Mouse (Mus musculus): ENCODE measurements around the gene Taar7a. TPM values are rescaled to one million over a fixed set of nuclear protein-coding genes. Genes with fewer than 3 reads are reported as not detected.

Taar7a gene
- total RNA-seq (2021) (not detected), polyA plus RNA-seq (2012; rRNA removed) (not detected in 2 replicates)
- long read RNA-seq: 0 reads

- WGBS: 81% methylated on average over 3 of the region's 3 CpGs
- Histone ChIP-seq H3K9ac (ENCODE audit: low read depth, low read length) (no peak within 1 kb of the TSS), H3K4me1 (ENCODE audit: control insufficient read depth, insufficient read depth, low read length) (no peaks in the 10 kb centered on the region), H3K4me3 (no peak within 1 kb of the TSS), H3K36me3 (ENCODE audit: control insufficient read depth, insufficient read depth, low read length) (no peaks in the 10 kb centered on the region), H3K27ac (no peak within 1 kb of the TSS), H3K27me3 (ENCODE audit: control insufficient read depth, insufficient read depth, low read length) (no peaks in the 10 kb centered on the region), H3K79me2 (replicated peaks; ENCODE audit: control insufficient read depth, insufficient read depth, low read length) (no peaks in the 10 kb centered on the region)
- intact Hi-C loops (cut with DNase I): no loop called here
- TF ChIP-seq POLR2A (IDR thresholded peaks at IDR 0.05; ENCODE audit: insufficient read depth, low read depth, low read length) (no peak), CTCF (IDR thresholded peaks at IDR 0.05) (no peak), EP300 (IDR thresholded peaks at IDR 0.05; ENCODE audit: insufficient read depth, low read depth, low read length) (no peak)
- no peak for DNase-seq
Observed at GRCm38 (mm10) chr10:23993381-23993780, at the start of gene Taar7a. Taar7a (minus strand) TSS chr10:23993481.

- Histone ChIP-seq H3K4me1 (ENCODE audit: control insufficient read depth, insufficient read depth, low read length) (no peaks in the 10 kb centered on the region), H3K27me3 (ENCODE audit: control insufficient read depth, insufficient read depth, low read length) (no peaks in the 10 kb centered on the region), H3K36me3 (ENCODE audit: control insufficient read depth, insufficient read depth, low read length) (no peaks in the 10 kb centered on the region), H3K27ac (no peak overlapping the region), H3K4me3 (no peak overlapping the region), H3K79me2 (replicated peaks; ENCODE audit: control insufficient read depth, insufficient read depth, low read length) (no peaks in the 10 kb centered on the region), H3K9ac (ENCODE audit: low read depth, low read length) (no peak overlapping the region)
- no peak for DNase-seq
- TF ChIP-seq POLR2A (IDR thresholded peaks at IDR 0.05; ENCODE audit: insufficient read depth, low read depth, low read length) (no peak), CTCF (IDR thresholded peaks at IDR 0.05) (no peak), EP300 (IDR thresholded peaks at IDR 0.05; ENCODE audit: insufficient read depth, low read depth, low read length) (no peak)
- intact Hi-C loops (cut with DNase I): no loop called here
- WGBS: 35% methylated on average over 2 of the region's 2 CpGs
Observed at GRCm38 (mm10) chr10:24040120-24040869, 47.0 kb upstream of the Taar7a start.

DNA sequence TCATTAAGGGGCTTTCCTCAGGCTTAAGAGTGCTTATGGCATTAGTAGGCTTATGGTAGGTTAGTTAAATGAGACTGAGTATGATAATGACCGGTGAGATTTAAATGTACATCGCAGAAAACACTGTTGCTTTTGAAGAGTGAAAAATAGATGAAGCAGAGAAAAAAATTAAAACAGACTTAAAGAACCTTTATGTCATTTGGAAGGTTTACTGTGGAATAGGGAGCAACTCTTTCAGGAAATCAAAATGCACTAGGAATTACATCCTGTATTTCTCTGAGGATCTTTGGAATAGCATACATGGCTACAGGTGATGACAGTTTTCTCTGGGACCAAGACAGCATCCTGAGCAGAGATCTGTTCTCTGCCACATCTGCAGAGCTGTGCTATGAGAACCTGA is 44.0 kb upstream of the Taar7a start, which contains the start of gene Taar7e:
Gene Taar7e (plus strand): TSS at position 301 of the 400 bp plus-strand sequence.
- Histone ChIP-seq H3K9ac (ENCODE audit: low read depth, low read length) (no peak within 1 kb of the TSS), H3K27me3 (ENCODE audit: control insufficient read depth, insufficient read depth, low read length) (no peaks in the 10 kb centered on the region), H3K4me3 (no peak within 1 kb of the TSS), H3K27ac (no peak within 1 kb of the TSS), H3K4me1 (ENCODE audit: control insufficient read depth, insufficient read depth, low read length) (no peaks in the 10 kb centered on the region), H3K79me2 (replicated peaks; ENCODE audit: control insufficient read depth, insufficient read depth, low read length) (no peaks in the 10 kb centered on the region), H3K36me3 (ENCODE audit: control insufficient read depth, insufficient read depth, low read length) (no peaks in the 10 kb centered on the region)
- WGBS: 88% methylated on average over 2 of the region's 2 CpGs
- no peak for DNase-seq
- no peak for TF ChIP-seq POLR2A (IDR thresholded peaks at IDR 0.05; ENCODE audit: insufficient read depth, low read depth, low read length)
- TF ChIP-seq EP300 (IDR thresholded peaks at IDR 0.05; ENCODE audit: insufficient read depth, low read depth, low read length): no peak
- TF ChIP-seq CTCF (IDR thresholded peaks at IDR 0.05): no peak
- intact Hi-C loops (cut with DNase I): no loop called here

- Histone ChIP-seq H3K27me3 (ENCODE audit: control insufficient read depth, insufficient read depth, low read length) (no peaks in the 10 kb centered on the region), H3K4me3 (no peak overlapping the region), H3K9ac (ENCODE audit: low read depth, low read length) (no peak overlapping the region), H3K36me3 (ENCODE audit: control insufficient read depth, insufficient read depth, low read length) (no peaks in the 10 kb centered on the region), H3K4me1 (ENCODE audit: control insufficient read depth, insufficient read depth, low read length) (no peaks in the 10 kb centered on the region), H3K27ac (no peak overlapping the region), H3K79me2 (replicated peaks; ENCODE audit: control insufficient read depth, insufficient read depth, low read length) (no peaks in the 10 kb centered on the region)
- no peak for DNase-seq
- TF ChIP-seq CTCF (IDR thresholded peaks at IDR 0.05) (no peak), POLR2A (IDR thresholded peaks at IDR 0.05; ENCODE audit: insufficient read depth, low read depth, low read length) (no peak), EP300 (IDR thresholded peaks at IDR 0.05; ENCODE audit: insufficient read depth, low read depth, low read length) (no peak)
- intact Hi-C loops (cut with DNase I): no loop called here
Observed at GRCm38 (mm10) chr10:24031347-24031746, 38.1 kb upstream of the Taar7a start.

DNA sequence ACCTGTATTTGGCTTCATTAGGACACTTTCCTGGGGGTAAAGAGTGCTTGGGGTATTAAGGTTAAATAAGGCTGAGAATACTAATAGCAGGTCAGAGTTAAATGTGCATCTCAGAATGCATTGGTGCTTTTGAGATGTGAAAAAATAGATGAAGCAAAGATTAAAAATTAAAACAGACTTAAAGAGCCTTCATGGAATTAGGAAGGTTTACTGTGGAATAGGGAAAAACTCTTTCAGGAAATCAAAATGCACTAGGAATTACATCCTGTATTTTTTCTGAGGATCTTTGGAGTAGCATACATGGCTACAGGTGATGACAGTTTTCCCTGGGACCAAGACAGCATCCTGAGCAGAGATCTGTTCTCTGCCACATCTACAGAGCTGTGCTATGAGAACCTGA is 33.6 kb upstream of the Taar7a start, which contains the start of gene Taar7d:
Gene Taar7d (plus strand): TSS at position 301 of the 400 bp plus-strand sequence.
- no peaks in the 10 kb centered on the region for H3K4me1 ChIP-seq (ENCODE audit: control insufficient read depth, insufficient read depth, low read length)
- intact Hi-C loops (cut with DNase I): no loop called here
- no peak within 1 kb of the TSS for H3K9ac ChIP-seq (ENCODE audit: low read depth, low read length)
- no peak within 1 kb of the TSS for H3K4me3 ChIP-seq
- no peak for DNase-seq
- H3K27me3 ChIP-seq (ENCODE audit: control insufficient read depth, insufficient read depth, low read length): no peaks in the 10 kb centered on the region
- no peaks in the 10 kb centered on the region for H3K79me2 ChIP-seq (replicated peaks; ENCODE audit: control insufficient read depth, insufficient read depth, low read length)
- H3K27ac ChIP-seq: no peak within 1 kb of the TSS
- no peaks in the 10 kb centered on the region for H3K36me3 ChIP-seq (ENCODE audit: control insufficient read depth, insufficient read depth, low read length)
- TF ChIP-seq POLR2A (IDR thresholded peaks at IDR 0.05; ENCODE audit: insufficient read depth, low read depth, low read length): no peak
- TF ChIP-seq CTCF (IDR thresholded peaks at IDR 0.05): no peak
- no peak for TF ChIP-seq EP300 (IDR thresholded peaks at IDR 0.05; ENCODE audit: insufficient read depth, low read depth, low read length)

- intact Hi-C loops (cut with DNase I): no loop called here
- no peak for DNase-seq
- Histone ChIP-seq H3K79me2 (replicated peaks; ENCODE audit: control insufficient read depth, insufficient read depth, low read length) (no peaks in the 10 kb centered on the region), H3K36me3 (ENCODE audit: control insufficient read depth, insufficient read depth, low read length) (no peaks in the 10 kb centered on the region), H3K27ac (no peak overlapping the region), H3K4me1 (ENCODE audit: control insufficient read depth, insufficient read depth, low read length) (no peaks in the 10 kb centered on the region), H3K9ac (ENCODE audit: low read depth, low read length) (no peak overlapping the region), H3K27me3 (ENCODE audit: control insufficient read depth, insufficient read depth, low read length) (no peaks in the 10 kb centered on the region), H3K4me3 (no peak overlapping the region)
- 75% methylated on average over 1 of the region's 1 CpGs for WGBS
- no peak for TF ChIP-seq EP300 (IDR thresholded peaks at IDR 0.05; ENCODE audit: insufficient read depth, low read depth, low read length)
- TF ChIP-seq POLR2A (IDR thresholded peaks at IDR 0.05; ENCODE audit: insufficient read depth, low read depth, low read length): no peak
- TF ChIP-seq CTCF (IDR thresholded peaks at IDR 0.05): no peak
Observed at GRCm38 (mm10) chr10:24008143-24008542, 14.9 kb upstream of the Taar7a start.
